Mouse (Mus musculus) G1E (cell line): Measurements from ENCODE around the gene Wfdc2. TPM values are rescaled to one million over a fixed set of nuclear protein-coding genes. Genes with fewer than 3 reads are reported as not detected.
"Not testable (repeated sequence)": the region's sequence is repeated elsewhere in the genome, so short reads cannot be mapped to it uniquely, and the experiment has no call there.

Experiments
- ATAC-seq: 2 replicates; pipeline ENCODE4 v1.8.0; 2016; ENCODE audit warnings: mild to moderate bottlenecking; ENCODE audit not compliant: insufficient number of reproducible peaks, poor library complexity, low FRiP score, severe bottlenecking; ENCODE audit errors: extremely low read depth
- DNase-seq: peaks from one replicate; pipeline ENCODE4 v3.0.0; 2012; ENCODE audit warnings: low spot score
- H3K27me3 ChIP-seq: 2 replicates; pipeline ENCODE4 v1.6.1; 2012; ENCODE audit warnings: mild to moderate bottlenecking, low read length, inconsistent platforms; ENCODE audit not compliant: insufficient read depth
- H3K36me3 ChIP-seq: replicated peaks from 2 replicates; pipeline ENCODE3; 2012; ENCODE audit warnings: mild to moderate bottlenecking, inconsistent platforms
- H3K4me1 ChIP-seq: 2 replicates; pipeline ENCODE4 v1.6.1; 2012; ENCODE audit warnings: low read depth, low read length, inconsistent platforms, mixed read lengths; ENCODE audit not compliant: insufficient read depth
- H3K4me3 ChIP-seq: 2 replicates; pipeline ENCODE4 v1.5.1; 2012; ENCODE audit warnings: low read depth, mild to moderate bottlenecking, inconsistent platforms, low read length, moderate library complexity, mixed read lengths
- H3K9me3 ChIP-seq: replicated peaks from 2 replicates; pipeline ENCODE4 v1.6.1; 2012; ENCODE audit warnings: inconsistent platforms
- CTCF ChIP-seq: IDR thresholded peaks from 2 replicates; pipeline ENCODE4 v1.5.1; 2012; ENCODE audit warnings: low read depth, low read length, inconsistent platforms, mixed read lengths
- GATA1 ChIP-seq: IDR thresholded peaks from 2 replicates; pipeline ENCODE4 v1.6.1; 2012; ENCODE audit warnings: borderline replicate concordance, low read length, inconsistent platforms, mixed read lengths
- GATA2 ChIP-seq: IDR thresholded peaks from 2 replicates; pipeline ENCODE4 v1.6.1; 2012; ENCODE audit warnings: low read depth, low read length, inconsistent platforms, borderline replicate concordance
- POLR2AphosphoS5 ChIP-seq: IDR thresholded peaks from 2 replicates; pipeline ENCODE4 v1.6.1; 2012; ENCODE audit warnings: low read depth, low read length, inconsistent platforms; ENCODE audit not compliant: insufficient replicate concordance
- TAL1 ChIP-seq: conservative IDR thresholded peaks from 2 replicates; pipeline ENCODE4 v1.6.1; 2012; ENCODE audit warnings: low read depth, low read length, inconsistent platforms, mixed read lengths
- polyA plus RNA-seq: library from polyadenylated mRNA; stranded (reverse); fragments of >175 nt; gene quantifications from 2 replicates; pipeline ENCODE4 v1.2.3, GENCODE M21; 2012
- total RNA-seq, 2 experiments: library from RNA; stranded (forward) in 1 of 2; stranded (reverse) in 1 of 2; fragments of 200-1000 nt in 1 of 2; fragments of >200 nt in 1 of 2; fragmentation: Nextera tagmentation in 1 of 2; gene quantifications; 2 replicates each; pipeline ENCODE4 v1.2.3; 2014 to 2017

Gene Wfdc2
- total and polyA plus RNA-seq, 3 experiments: not detected

- Histone ChIP-seq H3K4me3 (no peak overlapping the region), H3K27me3 (peaks cover 6% of the 10 kb centered on the region; the same call in 1 of the 2 replicates)
- TF ChIP-seq GATA1 (no peak), GATA2 (no peak), POLR2AphosphoS5 (no peak), TAL1 (no peak), CTCF (no peak)
Measured at GRCm38 (mm10) chr2:164604411-164604810, 42.2 kb downstream of the Wfdc2 start.

GRCm38 (mm10) chr2:164608781-164609180 lies 46.6 kb downstream of the Wfdc2 start:
- Histone ChIP-seq H3K9me3 (no peaks in the 10 kb centered on the region), H3K36me3 (no peaks in the 10 kb centered on the region), H3K4me3 (no peak overlapping the region), H3K4me1 (no peaks in the 10 kb centered on the region), H3K27me3 (peaks cover 6% of the 10 kb centered on the region; the same call in 1 of the 2 replicates)
- ATAC-seq (no peak), DNase-seq (no peak)
- TF ChIP-seq GATA1 (no peak), GATA2 (no peak), TAL1 (no peak), CTCF (no peak), POLR2AphosphoS5 (no peak)

More at GRCm38 (mm10) chr2:164604411-164604810, 42.2 kb downstream of the Wfdc2 start:
- H3K36me3 ChIP-seq: no peaks in the 10 kb centered on the region
- no peak for ATAC-seq
- DNase-seq: no peak
- H3K9me3 ChIP-seq: no peaks in the 10 kb centered on the region
- H3K4me1 ChIP-seq: no peaks in the 10 kb centered on the region

- not testable (repeated sequence) for DNase-seq, H3K36me3 ChIP-seq, H3K4me1 ChIP-seq, ATAC-seq, H3K9me3 ChIP-seq, H3K4me3 ChIP-seq, H3K27me3 ChIP-seq
Measured at GRCm38 (mm10) chr2:164613471-164613870, 51.3 kb downstream of the Wfdc2 start, which contains the start of the genes Wfdc6b and Wfdc8. TSS of gene Wfdc6b (plus strand) at chr2:164613522. TSS of gene Wfdc8 (minus strand) at chr2:164613626.

GRCm38 (mm10) chr2:164615386-164615785 lies 53.2 kb downstream of the Wfdc2 start:
- Histone ChIP-seq H3K9me3 (no peaks in the 10 kb centered on the region), H3K4me3 (no peak overlapping the region), H3K36me3 (no peaks in the 10 kb centered on the region), H3K27me3 (no peaks in the 10 kb centered on the region; the same call in 1 of the 2 replicates), H3K4me1 (no peaks in the 10 kb centered on the region)
- no peak for TF ChIP-seq GATA2
- no peak for TF ChIP-seq TAL1
- ATAC-seq (no peak), DNase-seq (no peak)

Other genes with a start within 250 kb of the Wfdc2 start
Only the 20 nearest of the 30 such genes appear.
- not detected in 2 replicates for gene Rbpjl, start 159.3 kb upstream of the Wfdc2 start, total RNA-seq (2014; fragmentation: Nextera tagmentation)
- gene Rbpjl, start 159.3 kb upstream of the Wfdc2 start, total RNA-seq (2017): 0.11 TPM in 1 of 2 replicates, not detected in the other
- not detected in 2 replicates for gene Rbpjl, start 159.3 kb upstream of the Wfdc2 start, polyA plus RNA-seq
- not detected in 2 replicates for gene Matn4, start 157.3 kb upstream of the Wfdc2 start, total RNA-seq (2014; fragmentation: Nextera tagmentation)
- under 0.01 and 0.06 TPM in 2 replicates for gene Matn4, start 157.3 kb upstream of the Wfdc2 start, total RNA-seq (2017)
- not detected in 2 replicates for gene Matn4, start 157.3 kb upstream of the Wfdc2 start, polyA plus RNA-seq
- not detected in 2 replicates for gene Sdc4, start 118.5 kb upstream of the Wfdc2 start, total RNA-seq (2014; fragmentation: Nextera tagmentation)
- 0.11 TPM in 1 of 2 replicates, not detected in the other for gene Sdc4, start 118.5 kb upstream of the Wfdc2 start, total RNA-seq (2017)
- not detected in 2 replicates for gene Sdc4, start 118.5 kb upstream of the Wfdc2 start, polyA plus RNA-seq
- gene Sys1, start 105.4 kb upstream of the Wfdc2 start, total RNA-seq (2014; fragmentation: Nextera tagmentation): 35.8 and 37.0 TPM in 2 replicates
- gene Sys1, start 105.4 kb upstream of the Wfdc2 start, total RNA-seq (2017): 50.6 and 75.5 TPM in 2 replicates
- gene Sys1, start 105.4 kb upstream of the Wfdc2 start, polyA plus RNA-seq: 122 and 142 TPM in 2 replicates
- not detected in 2 replicates for gene Gm20458, start 101.4 kb upstream of the Wfdc2 start, total RNA-seq (2014; fragmentation: Nextera tagmentation)
- gene Gm20458, start 101.4 kb upstream of the Wfdc2 start, total RNA-seq (2017): 13.4 and 13.5 TPM in 2 replicates
- 4.6 and 5.5 TPM in 2 replicates for gene Gm20458, start 101.4 kb upstream of the Wfdc2 start, polyA plus RNA-seq
- not detected in 2 replicates for gene Trp53tg5, start 88.7 kb upstream of the Wfdc2 start, total RNA-seq (2014; fragmentation: Nextera tagmentation)
- 0.29 TPM in 1 of 2 replicates, not detected in the other for gene Trp53tg5, start 88.7 kb upstream of the Wfdc2 start, total RNA-seq (2017)
- not detected in 2 replicates for gene Trp53tg5, start 88.7 kb upstream of the Wfdc2 start, polyA plus RNA-seq
- 6.2 and 11.7 TPM in 2 replicates for gene Dbndd2, start 76.3 kb upstream of the Wfdc2 start, total RNA-seq (2014; fragmentation: Nextera tagmentation)
- gene Dbndd2, start 76.3 kb upstream of the Wfdc2 start, total RNA-seq (2017): 5.5 and 8.9 TPM in 2 replicates
- 22.3 and 25.1 TPM in 2 replicates for gene Dbndd2, start 76.3 kb upstream of the Wfdc2 start, polyA plus RNA-seq
- 68.5 and 84.3 TPM in 2 replicates for gene Pigt, start 64.9 kb upstream of the Wfdc2 start, total RNA-seq (2014; fragmentation: Nextera tagmentation)
- gene Pigt, start 64.9 kb upstream of the Wfdc2 start, total RNA-seq (2017): 22.9 and 23.2 TPM in 2 replicates
- gene Pigt, start 64.9 kb upstream of the Wfdc2 start, polyA plus RNA-seq: 81.0 and 94.4 TPM in 2 replicates
- gene Spint3, start 11.0 kb downstream of the Wfdc2 start, total RNA-seq (2014; fragmentation: Nextera tagmentation): not detected in 2 replicates
- gene Spint3, start 11.0 kb downstream of the Wfdc2 start, total RNA-seq (2017): not detected in 2 replicates
- gene Spint3, start 11.0 kb downstream of the Wfdc2 start, polyA plus RNA-seq: not detected in 2 replicates
- gene Wfdc6a, start 23.0 kb downstream of the Wfdc2 start, total RNA-seq (2014; fragmentation: Nextera tagmentation): not detected in 2 replicates
- gene Wfdc6a, start 23.0 kb downstream of the Wfdc2 start, total RNA-seq (2017): not detected in 2 replicates
- gene Wfdc6a, start 23.0 kb downstream of the Wfdc2 start, polyA plus RNA-seq: not detected in 2 replicates
- gene Eppin, start 31.2 kb downstream of the Wfdc2 start, total RNA-seq (2014; fragmentation: Nextera tagmentation): not detected in 2 replicates
- gene Eppin, start 31.2 kb downstream of the Wfdc2 start, total RNA-seq (2017): not detected in 2 replicates
- not detected in 2 replicates for gene Eppin, start 31.2 kb downstream of the Wfdc2 start, polyA plus RNA-seq
- gene Wfdc6b, start 51.1 kb downstream of the Wfdc2 start, total RNA-seq (2014; fragmentation: Nextera tagmentation): not detected in 2 replicates
- not detected in 2 replicates for gene Wfdc6b, start 51.1 kb downstream of the Wfdc2 start, total RNA-seq (2017)
- gene Wfdc6b, start 51.1 kb downstream of the Wfdc2 start, polyA plus RNA-seq: not detected in 2 replicates
- gene Wfdc8, start 51.2 kb downstream of the Wfdc2 start, total RNA-seq (2014; fragmentation: Nextera tagmentation): not detected in 2 replicates
- gene Wfdc8, start 51.2 kb downstream of the Wfdc2 start, total RNA-seq (2017): not detected in 2 replicates
- not detected in 2 replicates for gene Wfdc8, start 51.2 kb downstream of the Wfdc2 start, polyA plus RNA-seq
- not detected in 2 replicates for gene Wfdc16, start 76.4 kb downstream of the Wfdc2 start, total RNA-seq (2014; fragmentation: Nextera tagmentation)
- gene Wfdc16, start 76.4 kb downstream of the Wfdc2 start, total RNA-seq (2017): 0.17 TPM in 1 of 2 replicates, not detected in the other
- not detected in 2 replicates for gene Wfdc16, start 76.4 kb downstream of the Wfdc2 start, polyA plus RNA-seq
- gene Wfdc10, start 93.6 kb downstream of the Wfdc2 start, total RNA-seq (2014; fragmentation: Nextera tagmentation): not detected in 2 replicates
- 0.64 TPM in 1 of 2 replicates, not detected in the other for gene Wfdc10, start 93.6 kb downstream of the Wfdc2 start, total RNA-seq (2017)
- gene Wfdc10, start 93.6 kb downstream of the Wfdc2 start, polyA plus RNA-seq: not detected in 2 replicates
- not detected in 2 replicates for gene Wfdc9, start 94.2 kb downstream of the Wfdc2 start, total RNA-seq (2014; fragmentation: Nextera tagmentation)
- not detected in 2 replicates for gene Wfdc9, start 94.2 kb downstream of the Wfdc2 start, total RNA-seq (2017)
- not detected in 2 replicates for gene Wfdc9, start 94.2 kb downstream of the Wfdc2 start, polyA plus RNA-seq
- gene Wfdc11, start 111.7 kb downstream of the Wfdc2 start, total RNA-seq (2014; fragmentation: Nextera tagmentation): not detected in 2 replicates
- gene Wfdc11, start 111.7 kb downstream of the Wfdc2 start, total RNA-seq (2017): not detected in 2 replicates
- gene Wfdc11, start 111.7 kb downstream of the Wfdc2 start, polyA plus RNA-seq: not detected in 2 replicates
- gene Wfdc13, start 122.7 kb downstream of the Wfdc2 start, total RNA-seq (2014; fragmentation: Nextera tagmentation): not detected in 2 replicates
- 0.11 TPM in 1 of 2 replicates, not detected in the other for gene Wfdc13, start 122.7 kb downstream of the Wfdc2 start, total RNA-seq (2017)
- gene Wfdc13, start 122.7 kb downstream of the Wfdc2 start, polyA plus RNA-seq: not detected in 2 replicates
- gene Spint4, start 136.1 kb downstream of the Wfdc2 start, total RNA-seq (2014; fragmentation: Nextera tagmentation): not detected in 2 replicates
- gene Spint4, start 136.1 kb downstream of the Wfdc2 start, total RNA-seq (2017): 0.16 TPM in 1 of 2 replicates, not detected in the other
- not detected in 2 replicates for gene Spint4, start 136.1 kb downstream of the Wfdc2 start, polyA plus RNA-seq
- not detected in 2 replicates for gene Spint5, start 152.9 kb downstream of the Wfdc2 start, total RNA-seq (2014; fragmentation: Nextera tagmentation)
- gene Spint5, start 152.9 kb downstream of the Wfdc2 start, total RNA-seq (2017): not detected in 2 replicates
- gene Spint5, start 152.9 kb downstream of the Wfdc2 start, polyA plus RNA-seq: not detected in 2 replicates